Mouse (Mus musculus): ENCODE results near the gene Slc1a2. TPM values are rescaled to one million over a fixed set of nuclear protein-coding genes. Genes with fewer than 3 reads are reported as not detected.

Gene Slc1a2
- polyA plus RNA-seq, 1 experiment from 2014 or later = 0.81 TPM

GRCm38 (mm10) chr2:102745259-102745906 lies 86.9 kb downstream of the Slc1a2 start:
- WGBS = 24% methylated on average over 7 of the region's 7 CpGs
- Histone ChIP-seq H3K4me3 (no peak overlapping the region), H3K27ac (no peak overlapping the region), H3K9ac (no peak overlapping the region), H3K4me2 (no peak overlapping the region), H3K36me3 (no peaks in the 10 kb centered on the region), H3K27me3 (no peaks in the 10 kb centered on the region), H3K9me3 (no peaks in the 10 kb centered on the region), H3K4me1 (no peaks in the 10 kb centered on the region)
- ATAC-seq (ENCODE audit: insufficient number of reproducible peaks, insufficient read depth, low FRiP score, low TSS enrichment, low read depth) = no peak

GRCm38 (mm10) chr2:102747758-102748157 lies 89.3 kb downstream of the Slc1a2 start:
- WGBS = 71% methylated on average over 3 of the region's 3 CpGs
- no peaks in the 10 kb centered on the region for H3K9me3 ChIP-seq
- H3K27me3 ChIP-seq = no peaks in the 10 kb centered on the region
- ATAC-seq (ENCODE audit: insufficient number of reproducible peaks, insufficient read depth, low FRiP score, low TSS enrichment, low read depth) = no peak
- H3K9ac ChIP-seq = no peak overlapping the region
- no peak overlapping the region for H3K4me2 ChIP-seq
- H3K27ac ChIP-seq = no peak overlapping the region
- no peaks in the 10 kb centered on the region for H3K4me1 ChIP-seq
- H3K4me3 ChIP-seq = no peak overlapping the region
- no peaks in the 10 kb centered on the region for H3K36me3 ChIP-seq

GRCm38 (mm10) chr2:102749926-102750325 lies 91.5 kb downstream of the Slc1a2 start:
- no peak overlapping the region for H3K27ac ChIP-seq
- H3K4me2 ChIP-seq = no peak overlapping the region
- ATAC-seq (ENCODE audit: insufficient number of reproducible peaks, insufficient read depth, low FRiP score, low TSS enrichment, low read depth) = no peak
- H3K4me1 ChIP-seq = no peaks in the 10 kb centered on the region
- 77% methylated on average over 2 of the region's 2 CpGs for WGBS
- H3K27me3 ChIP-seq = no peaks in the 10 kb centered on the region
- H3K36me3 ChIP-seq = no peaks in the 10 kb centered on the region
- H3K9me3 ChIP-seq = no peaks in the 10 kb centered on the region
- no peak overlapping the region for H3K9ac ChIP-seq
- H3K4me3 ChIP-seq = no peak overlapping the region

GRCm38 (mm10) chr2:102751846-102752245 lies 93.4 kb downstream of the Slc1a2 start:
- Histone ChIP-seq H3K4me2 (no peak overlapping the region), H3K9ac (no peak overlapping the region), H3K9me3 (no peaks in the 10 kb centered on the region), H3K4me1 (no peaks in the 10 kb centered on the region), H3K4me3 (no peak overlapping the region), H3K36me3 (no peaks in the 10 kb centered on the region), H3K27ac (no peak overlapping the region), H3K27me3 (no peaks in the 10 kb centered on the region)
- ATAC-seq (ENCODE audit: insufficient number of reproducible peaks, insufficient read depth, low FRiP score, low TSS enrichment, low read depth) = no peak
- 50% methylated on average over 1 of the region's 1 CpGs for WGBS

GRCm38 (mm10) chr2:102757241-102757860 lies 98.9 kb downstream of the Slc1a2 start:
- no peak overlapping the region for H3K4me3 ChIP-seq
- no peak for ATAC-seq (ENCODE audit: insufficient number of reproducible peaks, insufficient read depth, low FRiP score, low TSS enrichment, low read depth)
- H3K27ac ChIP-seq = no peak overlapping the region
- no peaks in the 10 kb centered on the region for H3K27me3 ChIP-seq
- no peak overlapping the region for H3K9ac ChIP-seq
- no peaks in the 10 kb centered on the region for H3K9me3 ChIP-seq
- H3K36me3 ChIP-seq = no peaks in the 10 kb centered on the region
- H3K4me1 ChIP-seq = no peaks in the 10 kb centered on the region
- WGBS = 81% methylated on average over 5 of the region's 5 CpGs
- no peak overlapping the region for H3K4me2 ChIP-seq

- no peak overlapping the region for H3K27ac ChIP-seq
- no peak overlapping the region for H3K9ac ChIP-seq
- H3K4me1 ChIP-seq = no peaks in the 10 kb centered on the region
- no peaks in the 10 kb centered on the region for H3K9me3 ChIP-seq
- no peak overlapping the region for H3K4me3 ChIP-seq
- H3K27me3 ChIP-seq = no peaks in the 10 kb centered on the region
- no peak for ATAC-seq (ENCODE audit: insufficient number of reproducible peaks, insufficient read depth, low FRiP score, low TSS enrichment, low read depth)
- WGBS = 94% methylated on average over 5 of the region's 5 CpGs
- H3K36me3 ChIP-seq = no peaks in the 10 kb centered on the region
- H3K4me2 ChIP-seq = no peak overlapping the region
These were observed 101.0 kb downstream of the Slc1a2 start for GRCm38 (mm10) chr2:102759479-102759878.

GRCm38 (mm10) chr2:102760284-102761072 lies 102.0 kb downstream of the Slc1a2 start:
- 78% methylated on average over 5 of the region's 5 CpGs for WGBS
- no peak for ATAC-seq (ENCODE audit: insufficient number of reproducible peaks, insufficient read depth, low FRiP score, low TSS enrichment, low read depth)
- no peak overlapping the region for H3K27ac ChIP-seq
- no peaks in the 10 kb centered on the region for H3K9me3 ChIP-seq
- H3K4me1 ChIP-seq = no peaks in the 10 kb centered on the region
- no peaks in the 10 kb centered on the region for H3K27me3 ChIP-seq
- H3K9ac ChIP-seq = no peak overlapping the region
- no peak overlapping the region for H3K4me2 ChIP-seq
- no peaks in the 10 kb centered on the region for H3K36me3 ChIP-seq
- H3K4me3 ChIP-seq = no peak overlapping the region

GRCm38 (mm10) chr2:102763176-102763575 lies 104.7 kb downstream of the Slc1a2 start:
- H3K4me3 ChIP-seq = no peak overlapping the region
- WGBS = 87% methylated on average over 3 of the region's 3 CpGs
- H3K9ac ChIP-seq = no peak overlapping the region
- H3K4me2 ChIP-seq = no peak overlapping the region
- no peaks in the 10 kb centered on the region for H3K27me3 ChIP-seq
- H3K9me3 ChIP-seq = no peaks in the 10 kb centered on the region
- no peak overlapping the region for H3K27ac ChIP-seq
- H3K4me1 ChIP-seq = no peaks in the 10 kb centered on the region
- no peak for ATAC-seq (ENCODE audit: insufficient number of reproducible peaks, insufficient read depth, low FRiP score, low TSS enrichment, low read depth)
- H3K36me3 ChIP-seq = no peaks in the 10 kb centered on the region

GRCm38 (mm10) chr2:102763991-102764390 lies 105.5 kb downstream of the Slc1a2 start:
- 84% methylated on average over 2 of the region's 2 CpGs for WGBS
- ATAC-seq (ENCODE audit: insufficient number of reproducible peaks, insufficient read depth, low FRiP score, low TSS enrichment, low read depth) = no peak

GRCm38 (mm10) chr2:102764602-102765374 lies 106.3 kb downstream of the Slc1a2 start:
- Histone ChIP-seq H3K36me3 (no peaks in the 10 kb centered on the region), H3K27ac (no peak overlapping the region), H3K4me3 (no peak overlapping the region), H3K4me1 (no peaks in the 10 kb centered on the region), H3K9me3 (no peaks in the 10 kb centered on the region), H3K4me2 (no peak overlapping the region), H3K27me3 (no peaks in the 10 kb centered on the region), H3K9ac (no peak overlapping the region)
- no peak for ATAC-seq (ENCODE audit: insufficient number of reproducible peaks, insufficient read depth, low FRiP score, low TSS enrichment, low read depth)
- WGBS = 85% methylated on average over 8 of the region's 8 CpGs

More at GRCm38 (mm10) chr2:102763991-102764390, 105.5 kb downstream of the Slc1a2 start:
- Histone ChIP-seq H3K4me2 (no peak overlapping the region), H3K9me3 (no peaks in the 10 kb centered on the region), H3K27me3 (no peaks in the 10 kb centered on the region), H3K36me3 (no peaks in the 10 kb centered on the region), H3K4me3 (no peak overlapping the region), H3K9ac (no peak overlapping the region), H3K27ac (no peak overlapping the region), H3K4me1 (no peaks in the 10 kb centered on the region)

GRCm38 (mm10) chr2:102768267-102768666 lies 109.8 kb downstream of the Slc1a2 start:
- H3K4me1 ChIP-seq = peaks cover 2% of the 10 kb centered on the region; the same call in 1 of the 2 replicates
- H3K27ac ChIP-seq = no peak overlapping the region
- no peaks in the 10 kb centered on the region for H3K9me3 ChIP-seq
- no peak overlapping the region for H3K4me2 ChIP-seq
- no peaks in the 10 kb centered on the region for H3K27me3 ChIP-seq
- no peak overlapping the region for H3K9ac ChIP-seq
- no peak for ATAC-seq (ENCODE audit: insufficient number of reproducible peaks, insufficient read depth, low FRiP score, low TSS enrichment, low read depth)
- 76% methylated on average over 3 of the region's 3 CpGs for whole genome bisulfite sequencing
- no peaks in the 10 kb centered on the region for H3K36me3 ChIP-seq
- H3K4me3 ChIP-seq = no peak overlapping the region

Data from embryonic facial prominence, embryonic 13.5 days (tissue).